ENCODE assay signal across 14 mouse cellular contexts in the genomic region with DNA sequence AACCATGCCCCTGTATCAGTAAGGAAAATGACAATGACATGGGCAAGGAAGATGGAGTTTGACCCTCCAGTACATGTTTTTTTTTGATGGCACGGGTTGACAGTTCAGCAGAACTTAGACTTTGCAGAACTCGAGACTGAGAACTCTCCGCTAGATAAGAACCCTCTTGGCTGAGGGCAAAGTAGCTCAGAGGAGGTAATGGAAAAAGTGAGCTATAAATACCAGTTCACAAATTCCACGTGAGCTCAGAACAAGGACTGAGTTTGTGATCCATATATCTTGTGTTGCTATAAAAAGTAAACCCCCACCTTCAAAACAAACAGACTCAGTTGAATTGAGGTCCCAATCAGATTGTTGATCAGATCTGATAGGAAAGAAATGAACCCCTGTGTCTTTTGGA.
"Had no signal": no experiment of that assay in that cellular context is flagged by ENCODE, and none has a peak within 500 bp of the region (broad histone marks: within the 10 kb centered on the region; RNA-seq: fewer than 3 reads in every experiment).

No protein-coding gene starts in this region.

- H3K27me3 ChIP-seq: midbrain, embryonic 12.5 days; stomach, embryonic 15.5 days had no signal

- H3K9ac ChIP-seq: liver, embryonic 15.5 days; lung, embryonic 14.5 days; midbrain, embryonic 12.5 days; stomach, embryonic 15.5 days had no signal

- DNase-seq: kidney, postnatal 25 days; lung, embryonic 14.5 days; lung, postnatal 10 days; right cerebral cortex, postnatal 14 days; thymus, adult 2 months; thymus, postnatal 25 days had no signal

- ATAC-seq: midbrain, embryonic 16.5 days had no signal

- H3K36me3 ChIP-seq: limb, embryonic 10.5 days; liver, embryonic 15.5 days; midbrain, embryonic 12.5 days; stomach, embryonic 15.5 days had no signal

- H3K27ac ChIP-seq: left cerebral cortex, adult 2 months; limb, embryonic 10.5 days; liver, embryonic 15.5 days; macrophage; midbrain, embryonic 12.5 days; stomach, embryonic 15.5 days had no signal

- H3K9me3 ChIP-seq: limb, embryonic 10.5 days; liver, embryonic 15.5 days; midbrain, embryonic 12.5 days; stomach, embryonic 15.5 days had no signal

- H3K4me3 ChIP-seq: left cerebral cortex, adult 2 months; limb, embryonic 10.5 days; liver, embryonic 15.5 days; midbrain, embryonic 12.5 days; stomach, embryonic 15.5 days had no signal

- H3K4me1 ChIP-seq: limb, embryonic 10.5 days; stomach, embryonic 15.5 days had no signal

- H3K4me2 ChIP-seq: liver, embryonic 11.5 days; liver, embryonic 15.5 days; lung, embryonic 14.5 days; midbrain, embryonic 12.5 days; stomach, embryonic 15.5 days had no signal
